Mouse (Mus musculus) liver, embryonic 14.5 days (tissue): ENCODE results near the gene Cdip1.

Source experiments
- CTCF ChIP-seq: IDR thresholded peaks from 2 replicates; pipeline ENCODE4 v1.5.1; 2016; ENCODE audit warnings: antibody characterized with exemption, low read depth, control low read depth
- EP300 ChIP-seq: IDR thresholded peaks from 2 replicates; pipeline ENCODE4 v1.6.1; 2016; ENCODE audit warnings: antibody characterized with exemption, low read depth

DNA sequence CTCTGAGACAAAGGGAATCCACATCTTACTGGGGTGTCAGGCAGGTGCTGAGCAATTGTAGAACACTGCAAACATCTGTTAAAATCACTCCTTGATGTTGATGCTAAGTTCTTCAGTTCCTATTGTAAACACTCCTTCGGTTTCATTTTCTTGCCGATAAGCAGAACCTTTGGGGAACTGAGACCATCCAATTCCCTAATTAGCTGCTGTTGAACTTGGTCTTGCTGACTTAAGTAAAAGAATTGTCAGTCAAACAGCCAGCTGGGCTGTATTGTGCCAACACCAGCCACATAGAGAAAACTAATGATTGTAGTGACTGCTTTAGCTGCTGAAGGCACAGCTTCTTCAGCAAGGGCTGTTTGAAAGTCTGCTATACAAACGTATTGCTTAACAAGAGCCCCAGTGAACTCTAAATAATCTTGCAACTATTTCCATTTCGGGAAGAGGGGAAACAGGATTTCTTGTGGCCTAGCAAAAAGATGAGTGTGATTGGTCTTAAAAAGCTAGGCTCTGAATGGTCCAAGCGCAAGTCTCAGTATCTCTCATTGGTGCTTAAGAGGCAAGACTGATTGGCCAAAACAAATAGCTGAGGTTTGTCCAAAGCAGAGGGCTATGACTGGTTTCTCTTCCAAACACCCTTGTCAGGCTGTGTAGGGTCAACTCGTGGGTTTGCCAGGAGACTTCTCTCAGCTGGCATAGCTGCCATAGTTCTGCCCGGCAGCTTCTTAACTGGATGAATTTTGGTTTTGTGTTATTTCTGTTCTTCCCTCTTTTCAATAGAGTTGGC lies 67.8 kb downstream of the Cdip1 start:
- no peak for TF ChIP-seq CTCF
- TF ChIP-seq EP300: no peak
